In genomic region chr9:65884564-65885315, GRCm38 (mm10) we compare ENCODE assay signal across 8 mouse cellular contexts. TPM values are rescaled to one million over a fixed set of nuclear protein-coding genes. Genes with fewer than 3 reads are reported as not detected.
DNase-seq lines count a peak whose midpoint lies in the region; ATAC-seq lines count a peak whose summit lies in the region.

No protein-coding gene starts in this region.

- no peaks in the 10 kb centered on the region for H3K9me3 ChIP-seq in hindbrain, embryonic 13.5 days

- peak overlapping the region; percentile 82 for H3K27ac ChIP-seq in hindbrain, embryonic 13.5 days

- peak overlapping the region; percentile 70 for H3K4me2 ChIP-seq in hindbrain, embryonic 13.5 days

- H3K4me1 ChIP-seq in hindbrain, embryonic 13.5 days (replicated peaks) = peaks cover 10% of the 10 kb centered on the region

- no peaks in the 10 kb centered on the region for H3K27me3 ChIP-seq in hindbrain, embryonic 13.5 days

- peak; percentile 94 for ATAC-seq in hindbrain, embryonic 13.5 days (ENCODE audit: low FRiP score)

- peak overlapping the region; percentile 76 for H3K9ac ChIP-seq in hindbrain, embryonic 13.5 days

- peak overlapping the region; percentile 64 for H3K4me3 ChIP-seq in hindbrain, embryonic 13.5 days

- H3K36me3 ChIP-seq in hindbrain, embryonic 13.5 days = peaks cover 7% of the 10 kb centered on the region; the same call in 1 of the 2 replicates

- under 1% methylated on average over 37 of the region's 37 CpGs for WGBS in hindbrain, embryonic 13.5 days

- DNase-seq in NIH3T3 (ENCODE audit: low read depth) = peak; percentile 93
- peak; percentile 94 to 96 for DNase-seq in cerebellum, postnatal 10 days
- peak; percentile 74 to 86 for DNase-seq in frontal cortex, postnatal 10 days (ENCODE audit: low spot score in 2 of 2)
- peak; percentile 86 to 88 for DNase-seq in layer of hippocampus, postnatal 36 days
- DNase-seq in lung, postnatal 36 days = peak; percentile 93
- peak; percentile 93 for DNase-seq in retina, postnatal 1 day
- DNase-seq in urinary bladder, adult 18-20 months (ENCODE audit: low spot score in 2 of 2) = peak; percentile 85 to 89

RNA-seq across cellular contexts. Expression of gene Pclaf, which starts 5.3 kb away (rescaled TPM):
- 36.9 and 42.1 TPM in 2 replicates for polyA plus RNA-seq in hindbrain, embryonic 13.5 days (2015; fragmentation: Nextera tagmentation; extraction: Ambion mirVana)
- 1 to 10 TPM in 1 of 2 experiments, under 1 TPM in 1; 0.85 to 1.6 TPM for total RNA-seq in layer of hippocampus, postnatal 36 days (2021)

RNA-seq across cellular contexts. Expression of gene Trip4, which starts 23.9 kb away (rescaled TPM):
- polyA plus RNA-seq in hindbrain, embryonic 13.5 days (2015; fragmentation: Nextera tagmentation; extraction: Ambion mirVana) = 33.6 and 33.8 TPM in 2 replicates
- total RNA-seq in layer of hippocampus, postnatal 36 days (2021) = 10 to 100 TPM; 38.1 to 41.6 TPM

RNA-seq across cellular contexts. Expression of gene Csnk1g1, which starts 24.0 kb away (rescaled TPM):
- 22.9 and 24.8 TPM in 2 replicates for polyA plus RNA-seq in hindbrain, embryonic 13.5 days (2015; fragmentation: Nextera tagmentation; extraction: Ambion mirVana)
- total RNA-seq in layer of hippocampus, postnatal 36 days (2021) = 10 to 100 TPM; 40.6 to 45.1 TPM

RNA-seq across cellular contexts. Expression of gene Zfp609, which starts 57.4 kb away (rescaled TPM):
- polyA plus RNA-seq in hindbrain, embryonic 13.5 days (2015; fragmentation: Nextera tagmentation; extraction: Ambion mirVana) = 9.3 and 9.7 TPM in 2 replicates
- 10 to 100 TPM; 51.2 to 52.8 TPM for total RNA-seq in layer of hippocampus, postnatal 36 days (2021)

Comparison
In these comparisons a context has a peak if more than half of its experiments do, and no peak if none do; other contexts are left out.
1. Peak in every context shown above with its lines: DNase-seq, ATAC-seq, H3K4me3 ChIP-seq and H3K27ac ChIP-seq.